Mouse (Mus musculus) kidney, adult 2 months (tissue): Measurements from ENCODE around the gene Cntrl.

ENCODE experiments used
- CTCF ChIP-seq: fragments of 200-500 bp; conservative IDR thresholded peaks from 2 replicates; pipeline ENCODE4 v1.5.1; 2011; ENCODE audit warnings: low read depth, mild to moderate bottlenecking, control low read depth, low read length, moderate library complexity, mixed read lengths; ENCODE audit not compliant: insufficient read depth, insufficient read length
- POLR2A ChIP-seq: fragments of 200-500 bp; IDR thresholded peaks from one replicate; pipeline ENCODE4 v1.6.1; 2011; ENCODE audit warnings: low read depth, low read length, control low read depth

- TF ChIP-seq CTCF (no peak), POLR2A (no peak)
Measured at GRCm38 (mm10) chr2:35166816-35167215, 57.5 kb downstream of the Cntrl start.
